Mouse (Mus musculus) heart, adult 2 months (tissue): ENCODE measurements around the gene Rbmxl2.

Source experiments
- CTCF ChIP-seq: fragments of 200-600 bp; IDR thresholded peaks from 2 replicates; pipeline ENCODE4 v1.8.1; 2022; ENCODE audit warnings: antibody characterized with exemption, mild to moderate bottlenecking, moderate library complexity
- POLR2A ChIP-seq: fragments of 200-500 bp; IDR thresholded peaks from 2 replicates; pipeline ENCODE4 v1.6.1; 2011; ENCODE audit warnings: mild to moderate bottlenecking, low read depth, low read length, control low read depth; ENCODE audit not compliant: insufficient read depth

GRCm38 (mm10) chr7:107166690-107167089, 42.6 kb upstream of the Rbmxl2 start, which contains the start of gene Nlrp14:
- TF ChIP-seq POLR2A = no peak
- no peak for TF ChIP-seq CTCF
